8 mouse cellular contexts compared by ENCODE assay signal in the genomic region with DNA sequence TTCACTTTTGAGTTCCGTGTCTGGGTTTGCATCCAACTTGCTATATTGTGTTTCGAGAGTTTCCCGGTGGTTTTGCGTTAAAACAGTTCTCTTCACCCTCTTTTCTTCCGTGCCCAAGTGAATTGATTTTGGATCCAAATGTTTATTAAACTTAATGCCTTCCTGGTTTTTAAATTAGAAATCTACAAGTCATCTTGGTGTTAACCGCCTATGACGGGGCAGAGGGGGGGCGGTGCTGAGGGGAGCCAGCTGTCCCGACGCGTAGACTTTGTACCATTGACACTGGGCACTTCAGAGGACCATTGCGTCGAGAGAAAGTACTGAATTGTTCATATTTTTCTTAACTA.
DNase-seq lines count a peak whose midpoint lies in the region; ATAC-seq lines count a peak whose summit lies in the region.

No protein-coding gene starts in this region.

- H3K9me3 ChIP-seq in intestine, embryonic 15.5 days = no peaks in the 10 kb centered on the region
- no peaks in the 10 kb centered on the region for H3K9me3 ChIP-seq in liver, embryonic 16.5 days (replicated peaks; ENCODE audit: control insufficient read depth, low read length)
- no peaks in the 10 kb centered on the region for H3K9me3 ChIP-seq in neural tube, embryonic 14.5 days (ENCODE audit: control insufficient read depth, low read length)

- peak overlapping the region; percentile 100 for H3K27ac ChIP-seq in intestine, embryonic 15.5 days
- peak overlapping the region; percentile 100 for H3K27ac ChIP-seq in liver, embryonic 16.5 days (ENCODE audit: low read length)
- H3K27ac ChIP-seq in neural tube, embryonic 14.5 days (ENCODE audit: low read depth, low read length) = no peak overlapping the region; the same call in 1 of the 2 replicates

- 0 out of 2 replicates have a peak, but pooled peaks cover 5% of the 10 kb centered on the region for H3K4me1 ChIP-seq in intestine, embryonic 15.5 days (replicated peaks)
- H3K4me1 ChIP-seq in liver, embryonic 16.5 days (ENCODE audit: control insufficient read depth, low read depth, low read length) = peaks cover 52% of the 10 kb centered on the region
- peaks cover 9% of the 10 kb centered on the region; the same call in 1 of the 2 replicates for H3K4me1 ChIP-seq in neural tube, embryonic 14.5 days (ENCODE audit: control insufficient read depth, insufficient read depth, low read length)

- under 1% methylated on average over 13 of the region's 13 CpGs for WGBS in intestine, embryonic 15.5 days
- under 1% methylated on average over 13 of the region's 13 CpGs for WGBS in liver, embryonic 16.5 days (ENCODE audit: insufficient replicate concordance)
- under 1% methylated on average over 13 of the region's 13 CpGs for WGBS in neural tube, embryonic 14.5 days

- no peak for ATAC-seq in cerebellum, adult (ENCODE audit: insufficient number of reproducible peaks, low FRiP score, low TSS enrichment)
- 0 out of 2 replicates have a peak, but pooled peaks have one; percentile 36 for ATAC-seq in intestine, embryonic 15.5 days
- ATAC-seq in liver, embryonic 16.5 days (ENCODE audit: low read depth) = peak; percentile 22; the same call in 1 of the 2 replicates
- no peak for ATAC-seq in neural tube, embryonic 14.5 days (ENCODE audit: low read depth)

- peak overlapping the region; percentile 89 for H3K4me3 ChIP-seq in intestine, embryonic 15.5 days (replicated peaks)
- peak overlapping the region; percentile 100 for H3K4me3 ChIP-seq in liver, embryonic 16.5 days (ENCODE audit: low read depth, low read length)
- H3K4me3 ChIP-seq in neural tube, embryonic 14.5 days (ENCODE audit: low read depth, low read length) = peak overlapping the region; percentile 93

- H3K4me2 ChIP-seq in intestine, embryonic 15.5 days (replicated peaks) = peak overlapping the region; percentile 58
- peak overlapping the region; percentile 79 for H3K4me2 ChIP-seq in liver, embryonic 16.5 days (ENCODE audit: low read depth, low read length)
- H3K4me2 ChIP-seq in neural tube, embryonic 14.5 days (ENCODE audit: low read depth, low read length) = peak overlapping the region; percentile 70

- H3K9ac ChIP-seq in intestine, embryonic 15.5 days = peak overlapping the region; percentile 95
- H3K9ac ChIP-seq in liver, embryonic 16.5 days (ENCODE audit: low read depth, low read length) = peak overlapping the region; percentile 100
- no peak overlapping the region; the same call in 1 of the 2 replicates for H3K9ac ChIP-seq in neural tube, embryonic 14.5 days (replicated peaks; ENCODE audit: low read depth, low read length)

- DNase-seq in cerebellum, adult 18-20 months = peak; percentile 38 to 44
- peak; percentile 67 for DNase-seq in c-Kit-negative CD71-positive TER-119-positive erythroid progenitor cells, embryonic 14.5 days (ENCODE audit: low read depth, low spot score)
- DNase-seq in gastrocnemius, adult 8-10 months (ENCODE audit: low spot score in 2 of 2) = peak; percentile 26 to 30
- no peak for DNase-seq in right cerebral cortex, postnatal 10 days (ENCODE audit: low spot score in 2 of 2)

- H3K36me3 ChIP-seq in intestine, embryonic 15.5 days = no peaks in the 10 kb centered on the region
- no peaks in the 10 kb centered on the region for H3K36me3 ChIP-seq in liver, embryonic 16.5 days (ENCODE audit: control insufficient read depth, insufficient read depth)
- no peaks in the 10 kb centered on the region for H3K36me3 ChIP-seq in neural tube, embryonic 14.5 days (ENCODE audit: control insufficient read depth, insufficient read depth, low read length)

- no peaks in the 10 kb centered on the region for H3K27me3 ChIP-seq in intestine, embryonic 15.5 days (replicated peaks)
- H3K27me3 ChIP-seq in liver, embryonic 16.5 days (ENCODE audit: control insufficient read depth, insufficient read depth, low read depth, low read length) = no peaks in the 10 kb centered on the region
- no peaks in the 10 kb centered on the region for H3K27me3 ChIP-seq in neural tube, embryonic 14.5 days (ENCODE audit: control insufficient read depth, insufficient read depth, low read length)

Comparison
In these comparisons a context has a peak if more than half of its experiments do, and no peak if none do; other contexts are left out.
1. DNase-seq: peak in cerebellum, adult 18-20 months (2 of 2), c-Kit-negative CD71-positive TER-119-positive erythroid progenitor cells, embryonic 14.5 days (single experiment) and gastrocnemius, adult 8-10 months (2 of 2); none in right cerebral cortex, postnatal 10 days (0 of 2).
2. ATAC-seq: peak in intestine, embryonic 15.5 days (single experiment) and liver, embryonic 16.5 days (single experiment); none in cerebellum, adult (single experiment) and neural tube, embryonic 14.5 days (single experiment).
3. Peak in every context shown above with its lines, with median percentiles within 50 percentile points of each other: H3K4me2 ChIP-seq and H3K4me3 ChIP-seq.